Mouse (Mus musculus) T-cell, adult 2 months (primary cell): ENCODE data around the gene Reep3.

Source experiments
- DNase-seq: peaks from one replicate; pipeline ENCODE4 v3.0.0; 2022; ENCODE audit warnings: low spot score

The Reep3 gene

GRCm38 (mm10) chr10:66973274-66973673 lies 123.5 kb downstream of the Reep3 start:
- no peak for DNase-seq

GRCm38 (mm10) chr10:66970336-66971115 lies 126.2 kb downstream of the Reep3 start:
- no peak for DNase-seq

GRCm38 (mm10) chr10:66969581-66969980 lies 127.2 kb downstream of the Reep3 start:
- no peak for DNase-seq

- no peak for DNase-seq
These were observed 127.7 kb downstream of the Reep3 start for GRCm38 (mm10) chr10:66969081-66969480.

GRCm38 (mm10) chr10:66968541-66968940 lies 128.2 kb downstream of the Reep3 start:
- DNase-seq = no peak

GRCm38 (mm10) chr10:66966391-66967109 lies 130.2 kb downstream of the Reep3 start:
- no peak for DNase-seq

GRCm38 (mm10) chr10:66960136-66960535 lies 136.6 kb downstream of the Reep3 start:
- DNase-seq = no peak
